Mouse (Mus musculus) ZHBTc4 (cell line): ENCODE measurements around the gene Olfr202.
"Not testable (repeated sequence)": the region's sequence is repeated elsewhere in the genome, so short reads cannot be mapped to it uniquely, and the experiment has no call there.

ENCODE experiments used
- DNase-seq: peaks from one replicate; pipeline ENCODE4 v3.0.0-alpha.2; 2011; ENCODE audit warnings: low read depth, low spot score

Olfr202 gene

GRCm38 (mm10) chr16:59286693-59287092 lies at the start of gene Olfr202:
Olfr202 (minus strand) TSS chr16:59286793.
- DNase-seq, result no peak

DNA sequence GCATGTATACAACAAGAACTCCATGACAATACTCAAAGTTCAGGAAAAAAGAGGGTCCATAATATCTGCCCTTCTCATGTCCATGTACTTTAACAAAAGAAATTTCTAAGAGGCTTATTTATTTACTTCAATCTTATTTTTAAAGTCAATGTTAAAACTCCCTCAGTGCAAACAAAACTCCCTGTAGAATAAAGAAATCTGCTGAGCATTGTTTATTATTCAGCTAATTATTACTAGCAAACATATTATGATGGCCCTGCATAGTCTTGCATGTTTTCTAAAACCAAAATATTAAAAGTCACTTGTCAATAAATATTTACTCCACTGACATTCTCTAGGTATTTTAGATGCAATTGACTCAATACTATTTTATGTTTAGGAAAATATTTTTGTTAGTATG lies 44.4 kb upstream of the Olfr202 start, which contains the start of gene Olfr205:
TSS of gene Olfr205 (minus strand) at position 101 of the 400 bp plus-strand sequence.
- no peak for DNase-seq

DNA sequence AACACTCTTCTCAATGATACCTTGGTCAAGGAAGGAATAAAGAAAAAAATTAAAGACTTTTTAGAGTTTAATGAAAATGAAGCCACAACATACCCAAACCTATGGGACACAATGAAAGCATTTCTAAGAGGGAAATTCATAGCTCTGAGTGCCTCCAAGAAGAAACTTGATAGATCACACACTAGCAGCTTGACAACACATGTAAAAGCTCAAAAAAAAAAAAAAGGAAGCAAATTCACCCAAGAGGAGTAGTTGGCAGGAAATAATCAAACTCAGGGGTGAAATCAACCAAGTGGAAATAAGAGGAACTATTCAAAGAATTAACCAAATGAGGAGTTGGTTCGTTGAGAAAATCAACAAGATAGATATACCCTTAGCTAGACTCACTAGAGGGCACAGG lies 36.7 kb upstream of the Olfr202 start:
- DNase-seq, result not testable (repeated sequence)

- no peak for DNase-seq
These were observed 31.6 kb upstream of the Olfr202 start, which contains the start of gene Olfr204 for GRCm38 (mm10) chr16:59318148-59318547. Olfr204 (minus strand) TSS chr16:59318248.

DNA sequence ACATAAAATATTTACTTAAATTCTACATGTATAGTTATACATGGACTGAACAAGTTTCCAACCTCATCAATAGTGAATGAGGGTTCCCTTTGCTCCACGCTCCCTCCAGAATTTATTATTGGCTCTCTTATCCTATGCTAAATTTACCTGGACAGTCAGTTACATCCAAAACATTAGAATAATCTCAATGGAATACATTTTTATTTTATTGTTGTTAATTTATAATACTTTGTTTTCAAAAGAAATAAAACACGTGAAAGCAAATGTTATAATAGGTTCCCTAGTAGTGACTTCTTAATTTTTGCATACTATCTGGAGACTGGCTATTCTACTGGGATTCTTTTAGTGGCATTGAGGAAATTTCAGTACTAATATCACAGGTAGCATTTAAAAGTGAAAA lies 12.0 kb upstream of the Olfr202 start, which contains the start of gene Olfr203:
TSS of gene Olfr203 (plus strand) at position 301 of the 400 bp plus-strand sequence.
- DNase-seq, result no peak

DNA sequence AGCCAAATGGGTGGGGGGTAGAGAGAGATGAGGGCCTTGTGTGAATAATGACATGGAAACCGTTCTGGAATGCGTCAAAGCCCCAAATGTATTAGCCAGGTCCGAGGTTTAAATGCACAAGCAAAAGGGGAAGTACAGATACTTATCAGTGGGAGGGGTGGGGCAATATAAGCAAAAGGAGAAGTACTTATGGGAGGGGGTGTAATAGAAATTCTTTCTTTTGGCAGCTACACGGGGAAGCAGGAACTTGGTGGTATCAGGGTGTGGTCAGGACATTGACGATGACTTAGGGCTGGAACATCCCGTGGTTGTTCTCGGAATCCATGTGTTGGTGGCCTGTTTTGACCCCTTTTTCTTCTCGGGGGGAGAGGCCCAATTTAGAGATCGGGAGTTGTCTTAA lies 983 bp upstream of the Olfr202 start:
- DNase-seq, result not testable (repeated sequence)

GRCm38 (mm10) chr16:59283476-59283875 lies 3.1 kb downstream of the Olfr202 start:
- no peak for DNase-seq

GRCm38 (mm10) chr16:59280542-59280941 lies 6.1 kb downstream of the Olfr202 start:
- no peak for DNase-seq

DNA sequence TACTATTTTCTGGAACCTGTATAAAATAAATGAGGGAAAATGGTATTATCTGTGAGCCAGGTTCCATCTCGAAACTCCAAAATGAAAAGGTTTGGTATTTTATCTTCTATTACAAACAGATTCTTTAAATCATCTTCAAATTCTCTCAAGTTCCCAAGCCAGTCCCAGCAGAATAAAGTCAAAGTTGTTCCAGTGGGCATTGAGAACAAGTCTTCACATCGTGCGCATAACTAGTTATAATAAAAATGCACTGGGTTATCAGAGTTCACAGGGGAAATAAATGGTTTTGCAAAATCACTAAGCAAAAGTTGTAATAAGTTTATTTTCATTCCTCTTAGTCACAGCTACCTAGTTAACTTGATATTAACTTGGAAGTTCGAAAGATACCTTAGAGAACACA lies 14.1 kb downstream of the Olfr202 start, which contains the start of gene Olfr201:
TSS of gene Olfr201 (minus strand) at position 101 of the 400 bp plus-strand sequence.
- not testable (repeated sequence) for DNase-seq

GRCm38 (mm10) chr16:59269097-59269496 lies 17.5 kb downstream of the Olfr202 start:
- not testable (repeated sequence) for DNase-seq

DNA sequence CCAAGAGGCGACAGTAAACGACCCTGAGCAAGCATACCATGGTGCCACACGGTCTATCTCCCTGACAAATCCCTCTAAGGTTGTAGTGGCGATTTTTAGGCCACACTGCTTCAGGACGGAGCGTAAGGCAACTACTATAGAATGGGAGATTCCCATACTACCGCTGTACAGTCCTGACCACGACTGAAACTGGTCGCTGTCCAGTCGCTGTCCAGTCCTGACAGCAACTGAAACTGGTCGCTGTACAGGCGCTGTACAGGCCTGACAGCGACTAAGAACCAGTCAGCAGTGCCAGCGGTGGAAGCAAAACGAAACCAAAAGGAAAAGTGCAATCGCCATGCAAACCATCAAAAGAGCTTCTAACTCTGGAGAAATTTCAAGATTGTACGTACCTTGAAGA lies 36.9 kb downstream of the Olfr202 start:
- no peak for DNase-seq
